Mouse (Mus musculus): ENCODE measurements around the gene Gbp7. TPM values are rescaled to one million over a fixed set of nuclear protein-coding genes. Genes with fewer than 3 reads are reported as not detected.
"Not testable (repeated sequence)": the region's sequence is repeated elsewhere in the genome, so short reads cannot be mapped to it uniquely, and the experiment has no call there.

Gbp7 gene
- total RNA-seq (2021) = 1 to 10 TPM; 4.3 to 5.8 TPM
- long read RNA-seq, experiment 1, transcript Gbp7-202 (11 exons, 2,497 nt) = major isoform, 5 of 6 reads
- long read RNA-seq, experiment 1, partial matches to known transcripts = 0 of 6 reads
- long read RNA-seq, experiment 1, other reads (novel, unspliced or antisense) = 1 of 6 reads
- long read RNA-seq, experiment 2, full-length matches to known transcripts = 3 of 3 reads
- long read RNA-seq, experiment 2, partial matches to known transcripts = 0 of 3 reads
- long read RNA-seq, experiment 2, other reads (novel, unspliced or antisense) = 0 of 3 reads

DNA sequence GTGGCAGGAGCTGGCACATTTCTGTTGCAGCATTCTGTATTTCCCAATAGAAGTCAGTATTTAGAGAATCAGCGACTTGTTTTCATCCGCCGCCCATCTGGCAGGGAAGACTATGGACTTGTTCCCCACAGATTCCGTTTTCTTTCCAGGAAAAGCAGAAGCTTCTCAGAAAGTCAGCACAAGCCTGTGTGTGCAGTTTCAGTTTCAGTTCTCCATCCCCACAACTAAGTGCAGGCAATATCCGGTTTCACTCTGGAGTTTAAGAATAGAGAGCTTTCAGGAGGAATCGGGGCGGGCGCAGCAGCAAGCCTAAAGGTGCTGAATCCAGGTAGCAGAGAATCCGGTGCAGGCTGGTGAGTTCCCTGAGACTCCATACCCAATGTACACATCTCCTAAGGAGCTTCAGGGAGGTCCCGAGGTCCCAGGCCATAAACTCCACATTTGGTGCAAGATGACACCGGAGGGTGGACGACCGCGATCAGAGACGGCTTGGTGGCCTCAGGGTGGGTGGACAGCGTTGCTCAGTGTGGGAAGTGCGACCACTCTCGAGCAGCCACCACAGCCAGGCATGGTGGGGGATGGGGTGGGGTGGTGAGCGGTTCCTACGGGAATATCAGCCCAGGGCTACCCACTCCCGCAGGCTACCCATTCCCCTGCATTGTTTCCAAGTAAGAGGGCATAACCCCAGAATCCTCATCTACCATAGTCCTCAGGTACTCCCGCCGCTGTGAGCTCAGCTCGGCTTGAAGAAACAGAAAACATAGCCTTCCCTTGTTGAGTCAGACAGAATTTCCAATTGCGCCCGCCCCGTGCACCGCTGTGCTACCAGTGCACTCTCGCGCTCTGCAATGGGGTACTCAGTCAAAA is at the start of gene Gbp7:
Gene Gbp7, plus strand, starts transcription at position 256 of the 867 bp plus-strand sequence.
- DNase-seq = peak; percentile 22

DNA sequence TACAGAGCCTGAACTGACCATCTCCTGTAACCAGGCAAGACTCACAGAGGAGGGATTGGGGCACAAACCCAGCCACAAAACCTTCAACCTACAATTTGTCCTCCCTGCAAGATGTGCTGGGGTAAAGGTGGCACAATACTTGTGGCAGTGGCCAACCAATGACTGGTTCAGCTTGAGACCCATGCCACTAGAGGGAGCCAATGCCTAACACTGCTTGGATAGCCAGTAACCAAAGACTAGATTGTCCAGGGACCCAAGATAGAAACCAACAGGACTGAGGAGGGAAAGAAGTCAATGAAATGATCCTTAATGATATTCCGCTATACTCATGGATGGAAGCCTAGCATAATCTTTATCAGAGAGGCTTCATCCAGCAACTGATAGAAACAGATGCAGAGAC is 39.7 kb upstream of the Gbp7 start:
- DNase-seq = peak; percentile 64

DNA sequence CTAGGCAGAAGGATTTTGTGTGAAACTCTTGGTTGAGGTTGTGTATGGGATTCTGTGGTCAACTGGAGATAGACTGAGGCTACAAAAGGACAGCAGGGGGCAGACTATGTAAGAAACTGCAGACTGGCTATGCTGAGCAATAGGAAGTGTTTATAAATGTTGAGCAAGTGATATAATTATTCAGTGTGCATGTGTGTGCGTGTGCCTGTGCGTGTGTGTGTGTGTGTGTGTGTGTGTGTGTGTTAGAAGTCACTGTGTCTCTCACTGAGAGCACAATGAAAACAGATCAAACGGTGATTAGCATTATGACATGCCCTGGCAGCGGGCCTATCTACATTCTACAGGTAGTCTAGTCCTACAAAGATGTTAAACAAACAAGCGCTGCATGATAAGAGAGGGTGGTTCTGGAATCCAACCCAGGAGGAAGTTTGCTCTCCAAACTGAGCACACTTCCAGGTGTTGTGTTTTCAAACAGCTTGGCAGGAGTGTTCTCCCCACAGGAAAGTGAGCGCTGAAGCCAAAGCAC is 36.5 kb upstream of the Gbp7 start, which contains the start of gene Gbp5:
Gene Gbp5, plus strand, starts transcription at position 443 of the 526 bp plus-strand sequence.
- peak; percentile 34 for DNase-seq

DNA sequence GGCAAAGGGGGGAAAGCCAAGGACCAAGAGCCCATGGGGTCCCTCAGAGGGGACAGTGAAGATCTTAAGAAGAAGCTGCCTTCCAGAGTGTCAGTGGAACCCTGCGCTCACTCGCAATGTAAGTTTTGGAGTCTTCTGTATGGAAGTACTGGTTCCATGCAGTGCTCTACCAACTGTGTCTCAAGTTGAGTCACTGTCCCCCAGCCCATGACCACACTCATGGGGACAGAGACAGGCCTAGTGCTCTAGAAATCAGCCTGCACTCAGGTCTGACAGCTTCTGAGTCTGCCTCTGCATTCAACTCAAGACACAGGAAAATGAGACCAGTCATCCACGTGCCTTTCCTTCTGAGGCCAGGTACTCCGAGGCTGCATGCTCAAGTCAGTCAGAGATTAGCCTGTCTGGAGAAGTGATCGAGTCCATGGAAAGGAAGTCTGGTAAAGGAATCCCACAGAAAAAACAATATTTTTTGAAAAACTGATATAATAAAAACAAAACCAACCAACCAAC is 34.9 kb upstream of the Gbp7 start:
- DNase-seq = no peak

DNA sequence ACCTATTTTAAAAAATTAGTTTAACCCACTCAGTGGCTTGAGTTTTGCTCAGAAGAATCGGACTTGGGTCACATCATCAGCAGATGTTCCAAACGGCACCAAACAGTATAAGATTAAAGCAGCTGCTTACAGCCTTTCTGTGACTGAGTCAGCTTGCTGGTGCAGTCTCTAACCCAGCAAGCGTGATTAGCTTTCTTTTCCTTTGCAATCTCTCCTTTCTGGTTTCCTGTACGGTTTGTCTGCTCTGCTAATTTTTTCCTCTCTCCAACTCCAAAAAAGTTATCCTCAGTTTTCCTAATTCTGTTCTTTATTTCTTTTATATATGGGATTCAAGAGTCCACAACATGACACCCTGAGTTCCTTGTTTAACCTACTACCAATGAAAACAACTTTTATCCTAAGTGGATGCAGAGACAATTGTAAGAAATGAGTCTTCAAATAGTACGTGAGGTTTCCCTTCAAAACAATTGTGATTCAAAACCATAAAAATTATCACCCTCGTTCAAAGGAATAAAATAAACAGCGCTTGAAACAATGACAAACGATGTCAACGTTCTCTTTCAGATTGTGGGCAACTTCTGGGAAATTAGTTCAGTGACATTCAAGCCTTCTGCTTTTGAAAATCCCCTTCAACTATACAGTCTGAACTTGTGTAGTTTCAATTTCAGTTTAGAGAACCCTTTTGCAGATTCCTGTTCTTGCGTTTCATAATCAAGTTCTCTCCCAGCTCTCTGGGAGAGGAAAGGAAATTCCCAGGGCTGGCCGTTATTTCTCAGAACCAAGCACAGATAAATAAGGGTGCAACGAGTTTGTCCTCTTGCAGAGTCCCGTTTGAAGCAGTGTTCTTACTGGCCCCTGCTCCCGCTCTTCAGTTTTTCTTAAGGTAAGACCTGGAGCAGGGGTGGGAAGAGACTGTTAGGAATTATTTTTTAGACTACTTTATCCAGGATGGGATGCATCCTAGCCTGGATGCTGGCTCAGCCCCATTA is 33.7 kb upstream of the Gbp7 start:
- DNase-seq = no peak

DNA sequence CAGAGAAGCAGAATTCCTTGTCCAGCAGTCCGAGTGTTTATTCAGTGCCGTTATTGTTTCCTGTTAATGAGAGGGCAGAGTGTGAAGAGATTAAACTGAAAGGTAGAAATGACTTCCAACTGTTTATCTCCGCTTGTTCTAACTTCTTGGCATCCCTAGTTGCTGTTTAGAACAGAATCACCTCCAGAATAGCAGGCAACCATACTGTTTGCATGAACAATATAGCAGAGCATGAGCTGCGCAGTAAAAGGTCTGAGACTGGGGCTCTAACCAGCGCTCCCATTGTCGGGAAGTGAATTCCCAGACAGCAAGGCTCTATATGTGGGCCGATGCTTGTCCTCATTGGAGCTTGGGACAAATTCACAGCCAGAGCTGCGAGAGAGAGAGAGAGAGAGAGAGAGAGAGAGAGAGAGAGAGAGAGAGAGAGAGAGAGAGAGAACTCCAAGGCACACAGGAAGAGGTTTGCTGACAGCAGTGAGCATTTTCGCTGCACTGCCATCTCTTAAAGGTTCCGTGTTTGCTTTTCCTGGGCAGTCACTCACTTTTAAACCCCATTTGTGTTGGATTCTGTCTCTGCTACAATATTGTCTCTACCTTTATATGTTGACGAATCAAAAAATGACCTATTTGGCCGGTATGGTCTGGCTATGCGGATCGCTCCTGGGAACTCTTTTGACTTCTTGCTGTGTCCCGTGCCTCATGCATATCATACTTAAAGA is 32.9 kb upstream of the Gbp7 start:
- no peak for DNase-seq

DNA sequence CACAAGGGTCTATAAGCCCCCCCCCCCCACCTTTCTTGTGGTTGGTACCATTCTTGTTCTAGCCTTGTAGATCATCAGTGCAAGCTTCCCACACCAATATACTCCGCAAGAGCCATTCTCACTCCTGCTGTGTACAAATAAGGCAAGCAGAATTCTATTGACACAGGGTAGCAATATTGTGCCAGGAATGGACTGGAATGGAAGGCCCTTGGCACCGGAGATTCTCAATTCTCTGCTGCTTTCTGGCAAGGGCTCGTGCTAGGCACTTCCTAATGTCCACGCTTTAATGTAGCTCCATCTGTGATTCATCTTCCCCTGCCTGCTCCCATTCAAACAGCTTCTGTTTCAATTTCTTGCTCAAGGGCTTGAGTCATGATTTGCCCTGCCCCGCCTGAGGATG is 31.2 kb upstream of the Gbp7 start:
- DNase-seq = no peak

DNA sequence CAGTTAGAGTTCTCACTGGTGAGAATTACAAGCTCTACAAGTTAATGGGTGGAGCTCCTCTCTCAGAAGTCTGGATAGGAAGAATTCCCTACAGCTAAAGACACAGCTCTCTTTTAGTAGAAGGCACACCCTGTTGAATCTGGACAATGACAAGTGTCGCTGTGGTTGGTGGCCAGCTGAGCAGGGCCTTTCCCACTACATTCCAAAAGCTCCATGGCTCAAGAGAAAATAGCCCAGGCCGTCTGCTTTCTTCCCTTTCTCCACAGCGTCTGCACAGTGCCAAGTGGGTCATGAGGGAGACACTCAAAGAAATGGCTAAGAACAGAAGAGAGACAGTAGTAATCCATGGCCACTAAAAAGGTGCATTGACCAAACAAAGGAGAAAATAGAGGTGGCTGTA is 2.0 kb upstream of the Gbp7 start:
- no peak for DNase-seq

DNA sequence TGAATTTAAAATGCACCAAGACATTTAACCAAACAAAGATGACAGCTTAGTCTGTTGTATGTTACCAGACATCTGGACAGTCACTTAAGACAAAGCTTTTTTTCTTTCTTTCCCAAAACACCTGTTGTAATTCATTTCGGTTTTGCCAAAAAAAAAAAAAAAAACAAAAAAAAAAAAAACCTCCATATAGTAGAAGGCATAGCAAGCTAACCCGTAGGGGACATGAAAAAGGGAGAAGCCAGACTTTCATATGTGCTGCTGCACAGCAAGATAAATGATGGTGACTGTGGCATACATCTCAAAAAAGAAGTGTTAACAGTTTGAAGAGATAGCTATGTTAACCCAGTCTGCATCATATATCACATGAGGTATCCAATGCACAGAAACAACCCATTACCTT is 545 bp upstream of the Gbp7 start:
- no peak for DNase-seq

DNA sequence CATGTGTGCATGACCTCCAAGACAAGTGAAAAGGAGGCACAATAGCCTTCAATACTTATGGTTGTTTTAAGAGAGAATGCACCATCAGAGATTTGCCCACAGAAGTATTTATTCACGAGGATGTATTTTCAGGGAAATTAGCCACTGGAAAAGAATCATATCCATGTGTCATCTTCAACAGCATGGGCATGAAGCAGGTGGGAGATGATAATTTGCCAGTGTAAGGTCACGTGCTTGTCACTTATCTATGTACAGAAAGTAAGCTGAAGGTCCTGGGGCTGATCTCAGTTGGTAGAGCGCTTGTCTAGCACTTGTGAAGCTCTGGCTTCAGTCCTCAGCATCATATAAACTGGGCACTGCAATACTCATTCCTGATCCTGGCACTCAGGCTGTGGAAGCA is 1.5 kb downstream of the Gbp7 start:
- no peak for DNase-seq

DNA sequence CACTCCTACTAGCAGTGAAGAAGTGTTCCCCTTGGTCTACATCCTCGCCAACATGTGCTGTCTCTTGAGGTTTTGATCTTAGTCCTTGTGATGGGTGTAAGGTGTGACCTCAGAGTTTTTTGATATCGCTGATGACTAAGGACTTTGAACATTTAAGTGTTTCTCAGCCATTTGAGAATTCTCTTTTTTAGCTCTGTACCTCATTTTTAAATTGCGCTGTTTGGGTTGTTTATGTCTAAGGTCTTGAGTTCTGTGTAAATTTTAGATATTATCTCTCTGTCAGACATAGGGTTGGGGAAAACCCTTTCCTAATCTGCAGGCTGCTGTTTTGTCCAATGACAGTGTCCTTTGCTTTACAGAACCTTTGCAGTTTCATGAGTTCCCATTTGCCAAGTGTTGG is 3.0 kb downstream of the Gbp7 start:
- no peak for DNase-seq

DNA sequence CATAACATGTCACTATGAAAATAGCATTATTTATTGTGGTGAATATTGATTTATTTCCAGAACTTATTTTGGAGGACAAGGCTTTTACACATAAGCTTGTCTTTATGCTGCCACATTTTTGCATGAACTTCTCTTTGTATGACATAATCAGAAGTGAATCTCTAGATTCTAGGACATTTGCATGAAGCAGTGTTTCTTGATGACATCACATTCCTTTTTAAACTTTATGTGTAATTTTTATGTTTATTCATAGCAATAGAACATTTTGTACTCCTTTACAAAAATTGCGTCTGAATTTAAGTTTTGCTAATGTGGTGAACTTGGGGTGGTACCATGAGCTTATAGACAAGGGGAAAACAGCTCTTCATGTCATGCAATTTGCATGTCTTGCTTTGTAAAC is 5.5 kb downstream of the Gbp7 start:
- DNase-seq = no peak

DNA sequence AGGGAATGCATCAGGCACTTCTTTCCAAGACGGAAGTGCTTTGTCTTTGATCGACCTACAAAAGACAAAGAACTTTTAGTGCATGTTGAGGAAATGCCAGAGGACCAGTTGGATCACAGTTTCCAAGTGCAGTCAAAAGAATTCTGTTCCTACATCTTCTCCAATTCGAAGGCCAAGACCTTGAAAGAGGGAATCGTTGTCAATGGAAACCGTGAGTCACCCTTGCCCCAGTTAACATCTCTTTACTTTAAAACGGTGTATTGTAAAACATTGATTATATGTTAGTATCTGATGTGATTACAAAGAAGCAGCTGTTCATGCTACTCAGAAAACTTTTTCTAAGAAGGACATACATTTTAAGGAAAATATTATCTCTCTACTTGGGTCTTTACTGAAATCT is 11.2 kb downstream of the Gbp7 start:
- no peak for DNase-seq

DNA sequence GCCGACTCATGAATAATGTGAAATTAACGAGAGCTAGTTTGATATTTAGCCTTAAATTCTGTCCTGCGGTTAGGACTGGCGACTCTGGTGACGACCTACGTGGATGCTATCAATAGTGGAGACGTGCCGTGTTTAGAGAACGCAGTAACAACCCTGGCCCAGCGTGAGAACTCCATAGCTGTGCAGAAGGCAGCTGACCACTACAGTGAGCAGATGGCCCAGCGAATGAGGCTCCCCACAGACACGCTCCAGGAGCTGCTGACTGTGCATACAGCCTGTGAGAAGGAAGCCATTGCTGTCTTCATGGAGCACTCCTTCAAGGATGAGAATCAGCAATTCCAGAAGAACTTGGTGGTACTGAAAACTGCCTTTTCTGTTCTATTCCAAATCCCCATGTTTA is 12.6 kb downstream of the Gbp7 start:
- DNase-seq = not testable (repeated sequence)

DNA sequence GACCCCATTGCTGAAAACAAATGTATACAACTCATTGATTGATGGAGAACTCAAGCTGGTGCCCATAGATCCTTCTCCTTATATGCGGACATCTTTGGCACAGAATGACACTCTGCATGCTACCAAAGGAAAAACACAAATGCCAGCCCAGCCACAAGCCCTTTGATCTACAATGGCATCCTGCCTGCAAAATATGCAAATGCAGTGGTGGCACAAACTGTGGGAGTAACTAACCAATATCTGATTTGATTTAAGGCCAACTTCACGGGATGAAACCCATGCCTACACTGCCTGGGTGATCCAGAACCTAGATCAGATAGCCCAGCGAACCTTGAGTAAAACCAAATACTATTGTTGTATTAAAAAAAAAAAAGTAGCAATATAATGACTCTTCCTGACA is 16.5 kb downstream of the Gbp7 start:
- DNase-seq = no peak

DNA sequence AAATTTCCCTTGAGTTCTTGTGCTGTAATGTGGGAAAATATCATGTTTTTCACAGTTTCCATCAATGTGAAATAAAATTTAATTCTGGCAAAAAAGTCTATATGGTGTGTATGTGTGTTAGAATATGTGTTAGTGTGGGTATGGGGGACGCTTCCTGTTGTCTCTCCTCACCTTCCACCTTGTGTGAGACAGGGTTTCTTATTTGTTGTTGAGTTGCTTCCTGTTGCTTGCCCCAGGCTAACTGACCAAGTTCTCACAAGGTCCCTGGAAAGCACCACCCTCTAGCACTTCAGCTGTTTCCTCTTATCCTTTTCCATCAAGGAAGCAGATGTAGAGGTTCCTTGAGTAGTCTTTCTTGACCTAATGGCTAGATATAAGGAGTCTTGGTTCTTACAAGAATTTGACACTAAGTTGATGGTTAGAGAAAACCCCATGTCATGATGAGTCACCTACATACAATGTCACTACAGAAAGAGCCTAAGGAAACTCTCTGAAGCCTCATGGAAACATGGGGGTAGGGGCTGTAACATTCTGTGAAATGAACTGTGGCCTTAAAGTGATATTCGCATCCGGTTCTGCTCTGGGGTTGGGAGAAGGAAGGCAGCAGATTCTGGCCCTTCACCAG is 20.0 kb downstream of the Gbp7 start:
- no peak for DNase-seq

DNA sequence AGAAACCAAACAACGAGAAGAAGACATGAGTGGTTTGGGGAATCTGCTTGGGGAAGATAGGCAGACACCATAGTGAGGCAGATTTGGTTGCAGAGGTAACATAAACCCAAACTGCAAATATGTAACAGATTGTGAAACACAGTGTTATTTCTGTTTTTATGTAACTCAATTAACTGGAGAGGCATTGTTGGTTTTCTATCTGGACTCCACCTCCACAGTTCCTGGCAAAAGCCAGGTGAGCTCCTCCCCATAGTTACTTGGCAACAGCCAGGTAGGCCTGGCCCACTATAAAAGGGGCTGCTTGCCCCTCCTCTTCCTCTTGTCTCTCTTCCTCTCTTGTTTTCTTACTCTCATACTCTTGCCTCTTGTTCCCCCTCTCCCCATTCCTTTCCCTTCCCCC is 24.5 kb downstream of the Gbp7 start:
- DNase-seq = no peak

DNA sequence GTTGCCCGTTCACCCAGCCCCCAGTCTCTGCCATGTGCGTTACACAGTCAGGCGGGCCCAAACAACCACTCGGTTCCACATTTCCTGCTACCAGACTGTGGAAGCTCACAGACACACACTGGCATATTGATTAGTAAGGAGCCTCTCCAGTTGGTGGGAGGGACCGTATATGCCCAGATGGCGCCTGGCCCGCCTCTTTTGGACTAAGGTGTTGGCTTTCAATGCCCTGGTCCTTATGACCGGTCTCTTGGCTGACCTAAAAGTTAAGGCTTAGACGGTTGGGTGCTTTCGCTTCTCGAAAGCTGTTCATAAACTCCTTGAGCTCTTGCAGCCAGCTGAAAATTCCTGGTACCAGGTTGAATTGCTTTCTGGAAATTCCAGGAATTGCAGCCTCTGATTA is 25.5 kb downstream of the Gbp7 start:
- DNase-seq = no peak

DNA sequence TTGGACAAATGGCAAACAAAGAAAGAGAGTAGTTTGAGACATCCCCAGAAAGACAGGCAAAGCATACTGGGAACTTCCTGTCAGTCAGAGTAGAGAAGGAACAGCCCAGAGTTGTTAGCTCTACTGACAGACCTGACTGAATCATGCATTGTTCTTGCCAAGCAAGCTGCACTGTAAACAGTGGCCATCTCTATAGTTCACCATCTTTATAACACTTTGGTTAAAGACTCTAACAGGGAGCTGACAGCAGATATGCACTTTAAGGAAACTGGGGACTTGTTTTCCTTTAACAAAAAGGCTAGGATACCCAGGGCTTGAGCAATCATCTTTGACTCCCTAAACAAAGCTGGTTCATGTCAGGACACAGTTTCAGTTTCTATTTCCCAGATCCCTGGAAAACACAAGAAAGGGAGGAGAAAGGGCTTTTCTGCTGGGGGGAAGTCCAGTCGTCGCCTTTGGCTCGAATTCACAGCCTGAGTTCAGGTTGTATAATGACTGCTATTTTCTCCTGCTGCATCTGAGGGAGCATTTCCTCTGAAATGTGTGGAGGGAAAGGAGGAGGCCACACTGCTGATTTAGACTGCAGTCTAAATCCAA is 29.6 kb downstream of the Gbp7 start, which contains the start of gene Gbp3:
Gene Gbp3, plus strand, starts transcription at position 395 of the 597 bp plus-strand sequence.
- no peak for DNase-seq

DNA sequence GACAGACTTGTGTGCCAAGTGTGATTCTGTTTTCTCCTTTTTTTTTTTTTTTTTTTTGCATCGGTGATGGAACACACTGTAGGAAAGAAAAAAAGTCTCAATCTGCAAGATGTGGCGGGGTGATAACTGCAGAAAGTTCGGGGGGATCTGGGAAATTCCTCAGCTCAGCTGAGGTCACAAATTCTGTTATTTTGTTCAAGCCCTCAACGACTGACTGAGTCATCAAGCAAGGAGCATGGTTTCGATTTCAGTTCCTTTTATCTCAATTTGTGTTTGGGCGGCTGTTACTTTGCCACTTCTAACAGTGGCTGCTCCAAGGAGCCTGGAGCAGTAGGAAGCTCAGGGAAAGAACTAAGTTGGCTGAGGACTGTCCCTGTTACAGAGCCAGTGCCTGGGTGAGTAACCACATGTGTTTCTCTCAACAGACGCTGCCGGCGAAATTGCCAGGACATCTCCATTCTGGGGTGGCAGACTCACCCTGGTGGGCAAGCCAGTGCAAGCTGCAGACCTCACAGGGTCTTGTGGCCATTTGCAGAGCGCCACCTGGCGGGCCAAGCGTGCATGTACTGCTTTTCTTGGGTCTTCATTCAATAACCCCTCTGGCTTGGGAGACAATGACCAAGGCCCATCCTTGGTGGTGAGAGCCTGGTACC is 30.3 kb downstream of the Gbp7 start:
- peak; percentile 85 for DNase-seq

Measured in gastrocnemius, postnatal 10 days (tissue).